Mouse (Mus musculus) lung, postnatal 0 days (tissue): ENCODE data around the gene Cttn.

Experiments
- CTCF ChIP-seq: IDR thresholded peaks from 2 replicates; pipeline ENCODE4 v1.5.1; 2016; ENCODE audit warnings: antibody characterized with exemption, mild to moderate bottlenecking
- EP300 ChIP-seq: IDR thresholded peaks from 2 replicates; pipeline ENCODE4 v1.6.1; 2016; ENCODE audit warnings: antibody characterized with exemption, mild to moderate bottlenecking, control low read depth

GRCm38 (mm10) chr7:144421478-144421877, 49.3 kb downstream of the Cttn start:
- TF ChIP-seq CTCF (no peak), EP300 (no peak)
